Mouse (Mus musculus): Measurements from ENCODE around the gene Vmn2r47.
"Not testable (repeated sequence)": the region's sequence is repeated elsewhere in the genome, so short reads cannot be mapped to it uniquely, and the experiment has no call there.

The Vmn2r47 gene

DNA sequence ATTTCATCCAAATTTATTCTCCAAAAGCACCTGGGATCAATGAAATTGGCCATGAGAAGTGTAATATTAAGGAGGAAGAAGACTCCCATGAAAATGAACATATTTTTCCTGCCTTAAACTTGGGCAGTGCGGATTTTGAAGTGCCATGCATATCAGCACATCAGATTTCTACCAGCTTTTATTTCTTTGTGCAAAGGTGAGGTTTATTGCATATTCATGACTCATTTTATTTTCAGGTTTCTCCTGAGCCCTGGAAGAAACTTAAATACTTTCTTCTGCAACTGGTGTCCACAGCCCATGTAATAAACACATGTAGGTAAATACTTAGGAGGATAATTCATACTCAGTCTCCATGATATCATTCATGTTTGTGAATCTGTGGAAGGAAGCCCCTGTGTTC, at the start of gene Vmn2r47:
Vmn2r47 (minus strand) TSS at position 101 of the 400 bp plus-strand sequence.
- DNase-seq (ENCODE audit: low spot score in 2 of 2): not testable (repeated sequence)

DNA sequence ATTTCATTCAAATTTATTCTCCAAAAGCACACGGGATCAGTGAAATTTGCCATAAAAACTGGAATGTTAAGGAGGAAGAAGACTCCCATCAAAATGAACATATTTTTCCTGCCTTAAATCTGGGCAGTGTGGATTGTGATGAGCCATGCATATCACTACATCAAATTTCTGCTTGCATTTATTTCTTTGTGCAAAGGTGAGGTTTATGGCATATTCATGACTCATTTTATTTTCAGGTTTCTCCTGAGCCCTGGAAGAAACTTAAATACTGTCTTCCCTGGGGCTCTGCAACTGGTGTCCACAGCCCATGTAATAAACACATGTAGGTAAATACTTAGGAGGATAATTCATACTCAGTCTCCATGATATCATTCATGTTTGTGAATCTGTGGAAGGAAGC, 70.7 kb downstream of the Vmn2r47 start, which contains the start of gene Vmn2r46:
Vmn2r46 (minus strand) TSS at position 101 of the 400 bp plus-strand sequence.
- not testable (repeated sequence) for DNase-seq (ENCODE audit: low spot score in 2 of 2)

Data from right cerebral cortex, postnatal 10 days (tissue).